Mouse (Mus musculus): ENCODE measurements around the gene Cep78. TPM values are rescaled to one million over a fixed set of nuclear protein-coding genes. Genes with fewer than 3 reads are reported as not detected.

Cep78 gene
- polyA plus RNA-seq, 1 experiment = 21.7 TPM

- TF ChIP-seq CTCF (IDR thresholded peaks at IDR 0.05; ENCODE audit: borderline replicate concordance, extremely low read depth, insufficient read depth, insufficient read length) = no peak
- no peak; the same call in 1 of the 2 replicates for TF ChIP-seq POLR2A (IDR thresholded peaks at IDR 0.05; ENCODE audit: borderline replicate concordance, extremely low read depth, insufficient read depth, insufficient read length, poor library complexity, severe bottlenecking)
- peak; percentile 98 for DNase-seq (ENCODE audit: low read depth)
Measured at GRCm38 (mm10) chr19:15924866-15925718, 59.7 kb downstream of the Cep78 start.

- TF ChIP-seq CTCF (IDR thresholded peaks at IDR 0.05; ENCODE audit: borderline replicate concordance, extremely low read depth, insufficient read depth, insufficient read length) (no peak), POLR2A (IDR thresholded peaks at IDR 0.05; ENCODE audit: borderline replicate concordance, extremely low read depth, insufficient read depth, insufficient read length, poor library complexity, severe bottlenecking) (no peak)
- peak; percentile 77 for DNase-seq (ENCODE audit: low read depth)
Measured at GRCm38 (mm10) chr19:15924181-15924865, 60.5 kb downstream of the Cep78 start.

- DNase-seq (ENCODE audit: low read depth) = peak; percentile 39
- TF ChIP-seq POLR2A (IDR thresholded peaks at IDR 0.05; ENCODE audit: borderline replicate concordance, extremely low read depth, insufficient read depth, insufficient read length, poor library complexity, severe bottlenecking) = no peak
- TF ChIP-seq CTCF (IDR thresholded peaks at IDR 0.05; ENCODE audit: borderline replicate concordance, extremely low read depth, insufficient read depth, insufficient read length) = no peak
Measured at GRCm38 (mm10) chr19:15923426-15923825, 61.4 kb downstream of the Cep78 start.

GRCm38 (mm10) chr19:15919336-15919735 lies 65.5 kb downstream of the Cep78 start:
- no peak for DNase-seq (ENCODE audit: low read depth)
- TF ChIP-seq POLR2A (IDR thresholded peaks at IDR 0.05; ENCODE audit: borderline replicate concordance, extremely low read depth, insufficient read depth, insufficient read length, poor library complexity, severe bottlenecking) = no peak
- TF ChIP-seq CTCF (IDR thresholded peaks at IDR 0.05; ENCODE audit: borderline replicate concordance, extremely low read depth, insufficient read depth, insufficient read length) = no peak

- DNase-seq (ENCODE audit: low read depth) = no peak
- TF ChIP-seq POLR2A (IDR thresholded peaks at IDR 0.05; ENCODE audit: borderline replicate concordance, extremely low read depth, insufficient read depth, insufficient read length, poor library complexity, severe bottlenecking) (no peak), CTCF (IDR thresholded peaks at IDR 0.05; ENCODE audit: borderline replicate concordance, extremely low read depth, insufficient read depth, insufficient read length) (no peak)
Measured at GRCm38 (mm10) chr19:15918111-15918510, 66.7 kb downstream of the Cep78 start.

GRCm38 (mm10) chr19:15913249-15913997 lies 71.4 kb downstream of the Cep78 start:
- no peak for DNase-seq (ENCODE audit: low read depth)
- TF ChIP-seq POLR2A (IDR thresholded peaks at IDR 0.05; ENCODE audit: borderline replicate concordance, extremely low read depth, insufficient read depth, insufficient read length, poor library complexity, severe bottlenecking) (no peak), CTCF (IDR thresholded peaks at IDR 0.05; ENCODE audit: borderline replicate concordance, extremely low read depth, insufficient read depth, insufficient read length) (no peak)

- TF ChIP-seq CTCF (IDR thresholded peaks at IDR 0.05; ENCODE audit: borderline replicate concordance, extremely low read depth, insufficient read depth, insufficient read length) (no peak), POLR2A (IDR thresholded peaks at IDR 0.05; ENCODE audit: borderline replicate concordance, extremely low read depth, insufficient read depth, insufficient read length, poor library complexity, severe bottlenecking) (no peak)
Measured at GRCm38 (mm10) chr19:15911441-15911840, 73.3 kb downstream of the Cep78 start.

GRCm38 (mm10) chr19:15910987-15911386 lies 73.8 kb downstream of the Cep78 start:
- DNase-seq (ENCODE audit: low read depth) = no peak
- no peak for TF ChIP-seq CTCF (IDR thresholded peaks at IDR 0.05; ENCODE audit: borderline replicate concordance, extremely low read depth, insufficient read depth, insufficient read length)
- no peak for TF ChIP-seq POLR2A (IDR thresholded peaks at IDR 0.05; ENCODE audit: borderline replicate concordance, extremely low read depth, insufficient read depth, insufficient read length, poor library complexity, severe bottlenecking)

More at GRCm38 (mm10) chr19:15911441-15911840, 73.3 kb downstream of the Cep78 start:
- no peak for DNase-seq (ENCODE audit: low read depth)

GRCm38 (mm10) chr19:15910488-15910887 lies 74.3 kb downstream of the Cep78 start:
- DNase-seq (ENCODE audit: low read depth) = no peak
- TF ChIP-seq CTCF (IDR thresholded peaks at IDR 0.05; ENCODE audit: borderline replicate concordance, extremely low read depth, insufficient read depth, insufficient read length) = no peak
- TF ChIP-seq POLR2A (IDR thresholded peaks at IDR 0.05; ENCODE audit: borderline replicate concordance, extremely low read depth, insufficient read depth, insufficient read length, poor library complexity, severe bottlenecking) = no peak

- DNase-seq (ENCODE audit: low read depth) = no peak
Measured at GRCm38 (mm10) chr19:15908016-15908415, 76.8 kb downstream of the Cep78 start.

More at GRCm38 (mm10) chr19:15908016-15908415, 76.8 kb downstream of the Cep78 start:
- no peak for TF ChIP-seq POLR2A (IDR thresholded peaks at IDR 0.05; ENCODE audit: borderline replicate concordance, extremely low read depth, insufficient read depth, insufficient read length, poor library complexity, severe bottlenecking)
- no peak for TF ChIP-seq CTCF (IDR thresholded peaks at IDR 0.05; ENCODE audit: borderline replicate concordance, extremely low read depth, insufficient read depth, insufficient read length)

Other genes with a start within 250 kb of the Cep78 start
- 96.9 and 98.3 TPM in 2 replicates for gene Psat1, start 37.7 kb downstream of the Cep78 start, polyA plus RNA-seq (2012; rRNA removed)
- 48.9 and 83.4 TPM in 2 replicates for gene Gnaq, start 147.8 kb upstream of the Cep78 start, polyA plus RNA-seq (2012; rRNA removed)

All from brain, embryonic 14.5 days (tissue).